In genomic region chr5:147186001-147186431, GRCm38 (mm10) we compare ENCODE assay signal across 9 mouse cellular contexts. TPM values are rescaled to one million over a fixed set of nuclear protein-coding genes. Genes with fewer than 3 reads are reported as not detected.
DNase-seq lines count a peak whose midpoint lies in the region; ATAC-seq and TF ChIP-seq lines count a peak whose summit lies in the region.
"Had no signal": no experiment of that assay in that cellular context is flagged by ENCODE, and none has a peak within 500 bp of the region (broad histone marks: within the 10 kb centered on the region; RNA-seq: fewer than 3 reads in every experiment).

No protein-coding gene starts in this region.

- no peaks in the 10 kb centered on the region for H3K36me3 ChIP-seq in E14TG2a.4 (ENCODE audit: insufficient read depth, low read length)
- H3K36me3 ChIP-seq in embryonic facial prominence, embryonic 10.5 days (replicated peaks) = no peaks in the 10 kb centered on the region
- H3K36me3 ChIP-seq in hindbrain, embryonic 12.5 days = no peaks in the 10 kb centered on the region
- no peaks in the 10 kb centered on the region for H3K36me3 ChIP-seq in liver, embryonic 16.5 days (ENCODE audit: control insufficient read depth, insufficient read depth)
- H3K36me3 ChIP-seq in neural tube, embryonic 14.5 days (ENCODE audit: control insufficient read depth, insufficient read depth, low read length) = no peaks in the 10 kb centered on the region

- H3K27me3 ChIP-seq in E14TG2a.4 (ENCODE audit: insufficient read depth, low read length) = peaks cover 92% of the 10 kb centered on the region
- peaks cover 98% of the 10 kb centered on the region for H3K27me3 ChIP-seq in embryonic facial prominence, embryonic 10.5 days (replicated peaks; ENCODE audit: low read depth, poor library complexity, severe bottlenecking)
- H3K27me3 ChIP-seq in hindbrain, embryonic 12.5 days = peaks cover 93% of the 10 kb centered on the region
- peaks cover 62% of the 10 kb centered on the region for H3K27me3 ChIP-seq in liver, embryonic 16.5 days (ENCODE audit: control insufficient read depth, insufficient read depth, low read depth, low read length)
- peaks cover 29% of the 10 kb centered on the region for H3K27me3 ChIP-seq in neural tube, embryonic 14.5 days (ENCODE audit: control insufficient read depth, insufficient read depth, low read length)

- peak overlapping the region; percentile 54 for H3K4me2 ChIP-seq in hindbrain, embryonic 12.5 days (replicated peaks)
- peak overlapping the region; percentile 46 for H3K4me2 ChIP-seq in liver, embryonic 16.5 days (ENCODE audit: low read depth, low read length)
- peak overlapping the region; percentile 27 for H3K4me2 ChIP-seq in neural tube, embryonic 14.5 days (ENCODE audit: low read depth, low read length)

- peak; percentile 3 for DNase-seq in gastrocnemius, adult 18-20 months (ENCODE audit: low spot score)
- no peak for DNase-seq in gastrocnemius, postnatal 25 days
- peak; percentile 65 for DNase-seq in embryonic facial prominence, embryonic 10.5 days (ENCODE audit: low spot score)
- DNase-seq in thymus, postnatal 36 days = no peak

- TF ChIP-seq CTCF in E14TG2a.4 (conservative IDR thresholded peaks at IDR 0.05; ENCODE audit: low read length) = no peak

- H3K9ac ChIP-seq in hindbrain, embryonic 12.5 days = peak overlapping the region; percentile 25; the same call in 1 of the 2 replicates
- no peak overlapping the region for H3K9ac ChIP-seq in liver, embryonic 16.5 days (ENCODE audit: low read depth, low read length)
- H3K9ac ChIP-seq in neural tube, embryonic 14.5 days (replicated peaks; ENCODE audit: low read depth, low read length) = no peak overlapping the region

- H3K4me3 ChIP-seq in E14TG2a.4 (replicated peaks; ENCODE audit: low read length) = peak overlapping the region; percentile 64
- peak overlapping the region; percentile 46 for H3K4me3 ChIP-seq in embryonic facial prominence, embryonic 10.5 days
- peak overlapping the region; percentile 17 for H3K4me3 ChIP-seq in hindbrain, embryonic 12.5 days
- peak overlapping the region; percentile 35 for H3K4me3 ChIP-seq in liver, embryonic 16.5 days (ENCODE audit: low read depth, low read length)
- H3K4me3 ChIP-seq in neural tube, embryonic 14.5 days (ENCODE audit: low read depth, low read length) = no peak overlapping the region

- H3K4me1 ChIP-seq in E14TG2a.4 (replicated peaks; ENCODE audit: low read depth, low read length) = peaks cover 53% of the 10 kb centered on the region
- peaks cover 27% of the 10 kb centered on the region for H3K4me1 ChIP-seq in embryonic facial prominence, embryonic 10.5 days
- H3K4me1 ChIP-seq in hindbrain, embryonic 12.5 days = peaks cover 35% of the 10 kb centered on the region
- no peaks in the 10 kb centered on the region; the same call in 1 of the 2 replicates for H3K4me1 ChIP-seq in liver, embryonic 16.5 days (ENCODE audit: control insufficient read depth, low read depth, low read length)
- H3K4me1 ChIP-seq in neural tube, embryonic 14.5 days (ENCODE audit: control insufficient read depth, insufficient read depth, low read length) = peaks cover 17% of the 10 kb centered on the region

- no peak overlapping the region for H3K27ac ChIP-seq in embryonic facial prominence, embryonic 10.5 days (replicated peaks)
- no peak overlapping the region for H3K27ac ChIP-seq in hindbrain, embryonic 12.5 days
- no peak overlapping the region for H3K27ac ChIP-seq in liver, embryonic 16.5 days (ENCODE audit: low read length)
- H3K27ac ChIP-seq in neural tube, embryonic 14.5 days (ENCODE audit: low read depth, low read length) = no peak overlapping the region

- peaks cover 14% of the 10 kb centered on the region for H3K9me3 ChIP-seq in E14TG2a.4 (ENCODE audit: low read length)
- H3K9me3 ChIP-seq in embryonic facial prominence, embryonic 10.5 days = peaks cover 8% of the 10 kb centered on the region; the same call in 1 of the 2 replicates
- H3K9me3 ChIP-seq in hindbrain, embryonic 12.5 days (replicated peaks) = peaks cover 15% of the 10 kb centered on the region
- H3K9me3 ChIP-seq in liver, embryonic 16.5 days (replicated peaks; ENCODE audit: control insufficient read depth, low read length) = no peaks in the 10 kb centered on the region
- no peaks in the 10 kb centered on the region for H3K9me3 ChIP-seq in neural tube, embryonic 14.5 days (ENCODE audit: control insufficient read depth, low read length)

- ATAC-seq in hindbrain, embryonic 12.5 days (ENCODE audit: low FRiP score) = peak; percentile 15; the same call in 1 of the 2 replicates
- no peak for ATAC-seq in liver, embryonic 16.5 days (ENCODE audit: low read depth)
- ATAC-seq in neural tube, embryonic 14.5 days (ENCODE audit: low read depth) = no peak

- under 1% methylated on average over 26 of the region's 26 CpGs for WGBS in embryonic facial prominence, embryonic 10.5 days
- 0% methylated on average over 25 of the region's 26 CpGs for WGBS in hindbrain, embryonic 12.5 days
- WGBS in liver, embryonic 16.5 days (ENCODE audit: insufficient replicate concordance) = under 1% methylated on average over 26 of the region's 26 CpGs
- WGBS in neural tube, embryonic 14.5 days = 1% methylated on average over 26 of the region's 26 CpGs

RNA-seq across cellular contexts. Expression of gene Gsx1, which starts 2.5 kb away (rescaled TPM):
- not detected for total RNA-seq in gastrocnemius, adult 18-20 months (2021)
- total RNA-seq in gastrocnemius, postnatal 25 days (2021) = not detected
- 0.80 and 2.0 TPM in 2 replicates for polyA plus RNA-seq in embryonic facial prominence, embryonic 10.5 days (2016; fragmentation: Nextera tagmentation; extraction: Ambion mirVana)
- polyA plus RNA-seq in hindbrain, embryonic 12.5 days (2016; fragmentation: Nextera tagmentation; extraction: Ambion mirVana) = 8.6 and 9.3 TPM in 2 replicates
- not detected in 2 replicates for polyA plus RNA-seq in liver, embryonic 16.5 days (2015; fragmentation: Nextera tagmentation; extraction: Ambion mirVana)
- 1.5 and 2.0 TPM in 2 replicates for polyA plus RNA-seq in neural tube, embryonic 14.5 days (2014; fragmentation: Nextera tagmentation; extraction: Ambion mirVana)
- total RNA-seq: heart, postnatal 10 days had no signal

Comparison
In these comparisons a context has a peak if more than half of its experiments do, and no peak if none do; other contexts are left out.
1. DNase-seq: peak in gastrocnemius, adult 18-20 months (single experiment) and embryonic facial prominence, embryonic 10.5 days (single experiment); none in gastrocnemius, postnatal 25 days (single experiment) and thymus, postnatal 36 days (0 of 2).
2. Peak in every context shown above with its lines, with median percentiles within 50 percentile points of each other: H3K4me2 ChIP-seq.